Mouse (Mus musculus) heart, postnatal 0 days (tissue): ENCODE results near the gene Syngr1. TPM values are rescaled to one million over a fixed set of nuclear protein-coding genes. Genes with fewer than 3 reads are reported as not detected.

ENCODE experiments used
- ATAC-seq: fragments of 200-750 bp; cut with Nextera tagmentation; 2 replicates; pipeline ENCODE4 v1.8.0; 2017; ENCODE audit warnings: low read depth, moderate number of reproducible peaks, moderate library complexity; ENCODE audit not compliant: insufficient read depth
- DNase-seq: peaks from one replicate; pipeline ENCODE4 v3.0.0-alpha.2; 2016; ENCODE audit warnings: low spot score
- H3K27ac ChIP-seq: fragments of 300-500 bp; sonication (generic); 2 replicates; pipeline ENCODE4 v1.5.1; 2014; ENCODE audit warnings: low read depth, mild to moderate bottlenecking
- H3K27me3 ChIP-seq: fragments of 300-500 bp; sonication (generic); 2 replicates; pipeline ENCODE4 v1.6.1; 2014; ENCODE audit warnings: low read length, mixed read lengths; ENCODE audit not compliant: control insufficient read depth, insufficient read depth
- H3K36me3 ChIP-seq: fragments of 300-500 bp; sonication (generic); replicated peaks from 2 replicates; pipeline ENCODE4 v1.6.1; 2014; ENCODE audit warnings: low read length, mixed read lengths; ENCODE audit not compliant: control insufficient read depth, insufficient read depth
- H3K4me1 ChIP-seq: fragments of 300-500 bp; sonication (generic); 2 replicates; pipeline ENCODE4 v1.6.1; 2014; ENCODE audit warnings: antibody characterized with exemption; ENCODE audit not compliant: control insufficient read depth, insufficient read depth
- H3K4me2 ChIP-seq: fragments of 300-500 bp; sonication (generic); 2 replicates; pipeline ENCODE4 v1.6.1; 2014; ENCODE audit warnings: low read depth, mild to moderate bottlenecking, low read length, moderate library complexity
- H3K4me3 ChIP-seq: fragments of 300-500 bp; sonication (generic); 2 replicates; pipeline ENCODE4 v1.5.1; 2014; ENCODE audit warnings: low read depth, low read length
- H3K9ac ChIP-seq: fragments of 300-500 bp; sonication (generic); replicated peaks from 2 replicates; pipeline ENCODE4 v1.6.1; 2014; ENCODE audit warnings: low read depth, low read length, mixed read lengths
- H3K9me3 ChIP-seq: fragments of 300-500 bp; sonication (generic); replicated peaks from 2 replicates; pipeline ENCODE4 v1.6.1; 2016; ENCODE audit warnings: low read length; ENCODE audit not compliant: control insufficient read depth
- CTCF ChIP-seq: IDR thresholded peaks from 2 replicates; pipeline ENCODE4 v1.5.1; 2016; ENCODE audit warnings: antibody characterized with exemption, control low read depth, low read depth
- EP300 ChIP-seq: IDR thresholded peaks from 2 replicates; pipeline ENCODE4 v1.6.1; 2016; ENCODE audit warnings: antibody characterized with exemption, low read depth
- WGBS: fragments of 180-500 bp; shearing (Covaris S2); extraction: QIAGEN DNeasy Blood & Tissue Kit; methylation state at CpG from one replicate; pipeline ENCODE4 v1.1.7; 2014; 5-methylcytosine and 5-hydroxymethylcytosine counted together
- polyA plus RNA-seq: library from polyadenylated mRNA; unstranded; fragments of >200 nt; fragmentation: Nextera tagmentation; extraction: Ambion mirVana; gene quantifications from 2 replicates; pipeline ENCODE4 v1.2.1, GENCODE M21; 2015
- total RNA-seq: library from RNA; depleted of rRNA; stranded (reverse); fragments of >200 nt; gene quantifications from 2 replicates; pipeline ENCODE4 v1.2.3, GENCODE M21; 2014; ENCODE audit warnings: low replicate concordance

Gene Syngr1
- total and polyA plus RNA-seq, 2 experiments from 2014 or later = 140 to 144 TPM

GRCm38 (mm10) chr15:80143760-80144159 is 52.6 kb downstream of the Syngr1 start:
- no peaks in the 10 kb centered on the region for H3K9me3 ChIP-seq
- TF ChIP-seq CTCF (no peak), EP300 (no peak)
- H3K27ac ChIP-seq = no peak overlapping the region
- no peak overlapping the region for H3K4me2 ChIP-seq
- ATAC-seq (no peak), DNase-seq (no peak)
- H3K4me3 ChIP-seq = no peak overlapping the region
- H3K36me3 ChIP-seq = peaks cover 39% of the 10 kb centered on the region
- WGBS = 81% methylated on average over 6 of the region's 6 CpGs
- H3K27me3 ChIP-seq = no peaks in the 10 kb centered on the region
- H3K4me1 ChIP-seq = peaks cover 26% of the 10 kb centered on the region
- no peak overlapping the region for H3K9ac ChIP-seq

GRCm38 (mm10) chr15:80145397-80145796 is 54.3 kb downstream of the Syngr1 start:
- H3K4me1 ChIP-seq = peaks cover 18% of the 10 kb centered on the region
- no peak overlapping the region for H3K4me3 ChIP-seq
- no peak overlapping the region for H3K27ac ChIP-seq
- no peak for DNase-seq
- no peaks in the 10 kb centered on the region for H3K27me3 ChIP-seq
- no peak overlapping the region for H3K4me2 ChIP-seq
- H3K9me3 ChIP-seq = no peaks in the 10 kb centered on the region
- 88% methylated on average over 5 of the region's 5 CpGs for WGBS
- ATAC-seq = no peak
- no peak overlapping the region for H3K9ac ChIP-seq
- no peak for TF ChIP-seq CTCF
- no peak for TF ChIP-seq EP300
- peaks cover 47% of the 10 kb centered on the region for H3K36me3 ChIP-seq

GRCm38 (mm10) chr15:80146153-80146552 is 55.0 kb downstream of the Syngr1 start:
- no peak overlapping the region for H3K4me3 ChIP-seq
- peaks cover 18% of the 10 kb centered on the region for H3K4me1 ChIP-seq
- ATAC-seq (no peak), DNase-seq (no peak)
- peaks cover 47% of the 10 kb centered on the region for H3K36me3 ChIP-seq
- no peak overlapping the region for H3K9ac ChIP-seq
- H3K9me3 ChIP-seq = no peaks in the 10 kb centered on the region
- TF ChIP-seq CTCF (no peak), EP300 (no peak)
- H3K27me3 ChIP-seq = no peaks in the 10 kb centered on the region
- H3K4me2 ChIP-seq = no peak overlapping the region
- H3K27ac ChIP-seq = no peak overlapping the region
- WGBS = 32% methylated on average over 6 of the region's 6 CpGs

- Histone ChIP-seq H3K27ac (no peak overlapping the region), H3K36me3 (peaks cover 53% of the 10 kb centered on the region), H3K4me2 (no peak overlapping the region), H3K4me3 (no peak overlapping the region), H3K9me3 (no peaks in the 10 kb centered on the region), H3K27me3 (no peaks in the 10 kb centered on the region), H3K4me1 (peaks cover 21% of the 10 kb centered on the region), H3K9ac (0 out of 2 replicates have a peak overlapping the region, but pooled peaks have one; percentile 20)
- DNase-seq (no peak), ATAC-seq (no peak)
- WGBS = 83% methylated on average over 14 of the region's 14 CpGs
- no peak for TF ChIP-seq CTCF
- TF ChIP-seq EP300 = no peak
Observed at GRCm38 (mm10) chr15:80147090-80147489, 56.0 kb downstream of the Syngr1 start.

- H3K36me3 ChIP-seq = peaks cover 53% of the 10 kb centered on the region
- WGBS = 43% methylated on average over 5 of the region's 5 CpGs
- no peak overlapping the region for H3K4me2 ChIP-seq
- DNase-seq (no peak), ATAC-seq (no peak)
- peak overlapping the region; percentile 20; the same call in 1 of the 2 replicates for H3K9ac ChIP-seq
- peaks cover 25% of the 10 kb centered on the region for H3K4me1 ChIP-seq
- H3K4me3 ChIP-seq = no peak overlapping the region
- H3K9me3 ChIP-seq = no peaks in the 10 kb centered on the region
- H3K27ac ChIP-seq = 0 out of 2 replicates have a peak overlapping the region, but pooled peaks have one; percentile 43
- TF ChIP-seq EP300 (no peak), CTCF (no peak)
- no peaks in the 10 kb centered on the region for H3K27me3 ChIP-seq
Observed at GRCm38 (mm10) chr15:80147511-80147910, 56.4 kb downstream of the Syngr1 start.

GRCm38 (mm10) chr15:80148565-80148964 is 57.4 kb downstream of the Syngr1 start:
- no peak overlapping the region for H3K4me3 ChIP-seq
- WGBS = 66% methylated on average over 8 of the region's 8 CpGs

More at GRCm38 (mm10) chr15:80148565-80148964, 57.4 kb downstream of the Syngr1 start:
- DNase-seq = no peak
- no peaks in the 10 kb centered on the region for H3K27me3 ChIP-seq
- H3K4me2 ChIP-seq = no peak overlapping the region
- no peaks in the 10 kb centered on the region for H3K9me3 ChIP-seq
- H3K36me3 ChIP-seq = peaks cover 52% of the 10 kb centered on the region
- no peak for ATAC-seq
- TF ChIP-seq EP300 = no peak
- TF ChIP-seq CTCF = no peak
- peaks cover 30% of the 10 kb centered on the region for H3K4me1 ChIP-seq
- no peak overlapping the region for H3K9ac ChIP-seq
- H3K27ac ChIP-seq = no peak overlapping the region
